In genomic region chr6:143087332-143087731, GRCm38 (mm10) we compare ENCODE assay signal across 21 mouse cellular contexts. TPM values are rescaled to one million over a fixed set of nuclear protein-coding genes. Genes with fewer than 3 reads are reported as not detected.
DNase-seq lines count a peak whose midpoint lies in the region; ATAC-seq lines count a peak whose summit lies in the region.
"Had no signal": no experiment of that assay in that cellular context is flagged by ENCODE, and none has a peak within 500 bp of the region (broad histone marks: within the 10 kb centered on the region; RNA-seq: fewer than 3 reads in every experiment).

No protein-coding gene starts in this region.

- ATAC-seq in common myeloid progenitor, adult 5-6 weeks (replicated peaks; ENCODE audit: low read depth, poor library complexity, severe bottlenecking) = peak; percentile 52
- 0 out of 2 replicates have a peak, but pooled peaks have one; percentile 15 for ATAC-seq in megakaryocyte, adult 5-6 weeks (ENCODE audit: poor library complexity, severe bottlenecking)
- ATAC-seq: activated CD4-positive, CD25-positive, alpha-beta regulatory T cell, adult 4 months; CD4-positive, CD25-positive, alpha-beta regulatory T cell, adult 4 months; forebrain, embryonic 13.5 days; forebrain, embryonic 15.5 days; forebrain, postnatal 0 days; Patski had no signal

- peak; percentile 85 for DNase-seq in 416B (ENCODE audit: low read depth)
- DNase-seq in lung, postnatal 14 days = no peak
- DNase-seq in ovary, adult 18-20 months (ENCODE audit: low spot score) = no peak
- DNase-seq in urinary bladder, postnatal 10 days (ENCODE audit: low spot score) = no peak
- DNase-seq: adrenal gland, adult 8-10 months; adrenal gland, postnatal 14 days; adrenal gland, postnatal 36 days; B cell, adult 2 months; cerebellum, adult 11-12 months; cerebellum, adult 8-10 months; cerebellum, adult 9-11 months; cerebellum, postnatal 14 days; cerebellum, postnatal 36 days; forebrain, postnatal 0 days had no signal

RNA-seq across cellular contexts. Expression of gene C2cd5, which starts 12.6 kb away (rescaled TPM):
- total RNA-seq in common myeloid progenitor, adult 5-6 weeks (2017) = 33.8 and 38.7 TPM in 2 replicates
- 51.0 and 52.8 TPM in 2 replicates for total RNA-seq in megakaryocyte, adult 5-6 weeks (2015)
- total RNA-seq in megakaryocyte, adult 5-6 weeks (2017) = 48.4 and 60.4 TPM in 2 replicates
